Mouse (Mus musculus): ENCODE measurements around the gene Lpcat2. TPM values are rescaled to one million over a fixed set of nuclear protein-coding genes. Genes with fewer than 3 reads are reported as not detected.

Gene Lpcat2
- total and polyA plus RNA-seq, 3 experiments: 5.2 to 7.5 TPM; not detected in 1

- H3K4me1 ChIP-seq (ENCODE audit: control insufficient read depth in 1 of 2, insufficient read depth in 2 of 2, low read length in 2 of 2): no peaks in the 10 kb centered on the region
- DNase-seq (ENCODE audit: low read depth, low spot score): no peak
- H3K36me3 ChIP-seq (ENCODE audit: control insufficient read depth in 1 of 2, insufficient read depth in 2 of 2, low read length in 2 of 2): no peaks in the 10 kb centered on the region
- no peaks in the 10 kb centered on the region for H3K79me2 ChIP-seq (ENCODE audit: control insufficient read depth, insufficient read depth, low read length, poor library complexity)
- no peak within 1 kb of the TSS for H3K9ac ChIP-seq (ENCODE audit: control insufficient read depth, low read depth, low read length, poor library complexity, severe bottlenecking)
- H3K27ac ChIP-seq (ENCODE audit: control insufficient read depth, low read depth, low read length): no peak within 1 kb of the TSS
- no peak within 1 kb of the TSS for H3K4me3 ChIP-seq (ENCODE audit: control insufficient read depth in 1 of 2, insufficient read depth in 1 of 2, low read depth in 2 of 2, low read length in 2 of 2)
- H3K9me3 ChIP-seq (replicated peaks; ENCODE audit: insufficient read depth, low read length): no peaks in the 10 kb centered on the region
- TF ChIP-seq USF1 (IDR thresholded peaks at IDR 0.05; ENCODE audit: low read depth, low read length): no peak
- TF ChIP-seq MAX (IDR thresholded peaks at IDR 0.05; ENCODE audit: low read length): no peak
- no peak for TF ChIP-seq GABPA (IDR thresholded peaks at IDR 0.05; ENCODE audit: low read depth, low read length)
- TF ChIP-seq MYB (IDR thresholded peaks at IDR 0.05; ENCODE audit: low read depth, low read length): no peak
- no peak for TF ChIP-seq USF2 (IDR thresholded peaks at IDR 0.05; ENCODE audit: borderline replicate concordance in 1 of 2, insufficient read depth in 1 of 2, low read depth in 1 of 2, low read length in 2 of 2)
- TF ChIP-seq MAZ (IDR thresholded peaks at IDR 0.05; ENCODE audit: low read depth, low read length): no peak
- no peak for TF ChIP-seq ZKSCAN1 (IDR thresholded peaks at IDR 0.05; ENCODE audit: low read depth, low read length)
- TF ChIP-seq ZMIZ1 (IDR thresholded peaks at IDR 0.05; ENCODE audit: low read depth, low read length): no peak
- no peak for TF ChIP-seq CHD2 (IDR thresholded peaks at IDR 0.05; ENCODE audit: low read length)
- no peak for TF ChIP-seq SIN3A (IDR thresholded peaks at IDR 0.05; ENCODE audit: low read length)
- TF ChIP-seq ELF1 (IDR thresholded peaks at IDR 0.05; ENCODE audit: low read depth, low read length): no peak
- TF ChIP-seq CHD1 (IDR thresholded peaks at IDR 0.05; ENCODE audit: low read depth, low read length): no peak
- TF ChIP-seq HCFC1 (IDR thresholded peaks at IDR 0.05; ENCODE audit: low read depth, low read length): no peak
- TF ChIP-seq NRF1 (IDR thresholded peaks at IDR 0.05; ENCODE audit: insufficient read depth, low read depth, low read length, poor library complexity, severe bottlenecking): no peak
- TF ChIP-seq SMC3 (IDR thresholded peaks at IDR 0.05; ENCODE audit: low read depth, low read length): no peak
- TF ChIP-seq MEF2A (IDR thresholded peaks at IDR 0.05; ENCODE audit: extremely low read depth, insufficient replicate concordance, low read depth, low read length, poor library complexity, severe bottlenecking): no peak
- no peak for TF ChIP-seq TAL1 (IDR thresholded peaks at IDR 0.05; ENCODE audit: low read length)
- no peak for TF ChIP-seq MXI1 (IDR thresholded peaks at IDR 0.05; ENCODE audit: low read depth, low read length)
- no peak for TF ChIP-seq E2F4 (IDR thresholded peaks at IDR 0.05; ENCODE audit: borderline replicate concordance, low read depth, low read length)
- no peak for TF ChIP-seq TBP (IDR thresholded peaks at IDR 0.05; ENCODE audit: low read depth, low read length)
- H3K27me3 ChIP-seq (ENCODE audit: control insufficient read depth in 1 of 2, insufficient read depth in 2 of 2, low read length in 2 of 2): no peaks in the 10 kb centered on the region
These were observed 104.6 kb downstream of the Lpcat2 start, which contains the start of gene Slc6a2 for GRCm38 (mm10) chr8:92959779-92960178. Gene Slc6a2, plus strand, starts transcription at chr8:92960079.

GRCm38 (mm10) chr8:92960451-92960911 lies 105.3 kb downstream of the Lpcat2 start:
- DNase-seq (ENCODE audit: low read depth, low spot score): no peak
- no peaks in the 10 kb centered on the region for H3K36me3 ChIP-seq (ENCODE audit: control insufficient read depth in 1 of 2, insufficient read depth in 2 of 2, low read length in 2 of 2)
- no peak overlapping the region for H3K27ac ChIP-seq (ENCODE audit: control insufficient read depth, low read depth, low read length)
- no peak overlapping the region for H3K9ac ChIP-seq (ENCODE audit: control insufficient read depth, low read depth, low read length, poor library complexity, severe bottlenecking)
- no peak for TF ChIP-seq GATA1 (IDR thresholded peaks at IDR 0.05; ENCODE audit: low read depth, low read length)
- no peak for TF ChIP-seq BHLHE40 (IDR thresholded peaks at IDR 0.05; ENCODE audit: borderline replicate concordance, low read depth, low read length)
- TF ChIP-seq ZMIZ1 (IDR thresholded peaks at IDR 0.05; ENCODE audit: low read depth, low read length): no peak
- no peak for TF ChIP-seq TBP (IDR thresholded peaks at IDR 0.05; ENCODE audit: low read depth, low read length)
- no peak for TF ChIP-seq GABPA (IDR thresholded peaks at IDR 0.05; ENCODE audit: low read depth, low read length)
- no peak for TF ChIP-seq ZNF384 (IDR thresholded peaks at IDR 0.05; ENCODE audit: low read depth, low read length)
- TF ChIP-seq E2F4 (IDR thresholded peaks at IDR 0.05; ENCODE audit: borderline replicate concordance, low read depth, low read length): no peak
- TF ChIP-seq CTCF (IDR thresholded peaks at IDR 0.05 in 2 of 3, conservative IDR thresholded peaks at IDR 0.05 in 1 of 3; ENCODE audit: control insufficient read depth in 1 of 3, insufficient read depth in 1 of 3, low read depth in 2 of 3, low read length in 3 of 3, poor library complexity in 1 of 3, severe bottlenecking in 1 of 3): no peak
- no peak for TF ChIP-seq ZC3H11A (IDR thresholded peaks at IDR 0.05; ENCODE audit: low read depth, low read length)
- no peak for TF ChIP-seq NELFE (IDR thresholded peaks at IDR 0.05; ENCODE audit: low read depth, low read length)
- TF ChIP-seq ETS1 (IDR thresholded peaks at IDR 0.05; ENCODE audit: low read depth, low read length): no peak
- TF ChIP-seq TCF12 (IDR thresholded peaks at IDR 0.05; ENCODE audit: low read depth, low read length): no peak
- no peak for TF ChIP-seq ELF1 (IDR thresholded peaks at IDR 0.05; ENCODE audit: low read depth, low read length)
- TF ChIP-seq NRF1 (IDR thresholded peaks at IDR 0.05; ENCODE audit: insufficient read depth, low read depth, low read length, poor library complexity, severe bottlenecking): no peak
- TF ChIP-seq KAT2A (conservative IDR thresholded peaks at IDR 0.05; ENCODE audit: low read depth, low read length): no peak
- TF ChIP-seq HCFC1 (IDR thresholded peaks at IDR 0.05; ENCODE audit: low read depth, low read length): no peak
- no peak for TF ChIP-seq ZKSCAN1 (IDR thresholded peaks at IDR 0.05; ENCODE audit: low read depth, low read length)
- TF ChIP-seq EP300 (IDR thresholded peaks at IDR 0.05; ENCODE audit: low read depth in 1 of 2, low read length in 2 of 2): no peak
- no peaks in the 10 kb centered on the region for H3K4me1 ChIP-seq (ENCODE audit: control insufficient read depth in 1 of 2, insufficient read depth in 2 of 2, low read length in 2 of 2)
- no peaks in the 10 kb centered on the region for H3K27me3 ChIP-seq (ENCODE audit: control insufficient read depth in 1 of 2, insufficient read depth in 2 of 2, low read length in 2 of 2)
- no peaks in the 10 kb centered on the region for H3K9me3 ChIP-seq (replicated peaks; ENCODE audit: insufficient read depth, low read length)
- no peaks in the 10 kb centered on the region for H3K79me2 ChIP-seq (ENCODE audit: control insufficient read depth, insufficient read depth, low read length, poor library complexity)
- H3K4me3 ChIP-seq (ENCODE audit: control insufficient read depth in 1 of 2, insufficient read depth in 1 of 2, low read depth in 2 of 2, low read length in 2 of 2): no peak overlapping the region

Measured in MEL (cell line).